Mouse (Mus musculus) kidney, adult 2 months (tissue): ENCODE results near the gene Ndufs6. TPM values are rescaled to one million over a fixed set of nuclear protein-coding genes. Genes with fewer than 3 reads are reported as not detected.

Experiments
- DNase-seq: peaks from one replicate; pipeline ENCODE4 v3.0.0; 2021
- H3K27ac ChIP-seq: fragments of 200-500 bp; 2 replicates; pipeline ENCODE4 v1.5.1; 2012; ENCODE audit warnings: low read depth, low read length, control low read depth, inconsistent platforms; ENCODE audit not compliant: insufficient read depth
- H3K27me3 ChIP-seq: fragments of 200-500 bp; replicated peaks from 2 replicates; pipeline ENCODE4 v1.6.1; 2012; ENCODE audit warnings: mild to moderate bottlenecking, moderate library complexity, low read length, inconsistent platforms; ENCODE audit not compliant: control insufficient read depth, insufficient read depth
- H3K36me3 ChIP-seq: fragments of 200-500 bp; 2 replicates; pipeline ENCODE4 v1.6.1; 2012; ENCODE audit warnings: mild to moderate bottlenecking, moderate library complexity, low read length, inconsistent platforms; ENCODE audit not compliant: control insufficient read depth, insufficient read depth
- H3K4me1 ChIP-seq: fragments of 200-500 bp; 2 replicates; pipeline ENCODE4 v1.6.1; 2011; ENCODE audit warnings: low read length; ENCODE audit not compliant: control insufficient read depth, insufficient read depth
- H3K4me3 ChIP-seq: fragments of 200-500 bp; 2 replicates; pipeline ENCODE4 v1.5.1; 2011; ENCODE audit warnings: mild to moderate bottlenecking, low read depth, low read length, control low read depth; ENCODE audit not compliant: insufficient read depth
- CTCF ChIP-seq: fragments of 200-500 bp; conservative IDR thresholded peaks from 2 replicates; pipeline ENCODE4 v1.5.1; 2011; ENCODE audit warnings: low read depth, mild to moderate bottlenecking, control low read depth, low read length, moderate library complexity, mixed read lengths; ENCODE audit not compliant: insufficient read depth, insufficient read length
- POLR2A ChIP-seq: fragments of 200-500 bp; IDR thresholded peaks from one replicate; pipeline ENCODE4 v1.6.1; 2011; ENCODE audit warnings: low read depth, low read length, control low read depth
- WGBS: fragments of 180-500 bp; shearing (Covaris S2); methylation state at CpG from one replicate; pipeline ENCODE4 v1.1.7; 2018; 5-methylcytosine and 5-hydroxymethylcytosine counted together
- polyA plus RNA-seq: library from polyadenylated mRNA; depleted of rRNA; stranded (reverse); fragments of >200 nt; gene quantifications from 2 replicates; pipeline ENCODE4 v1.2.3, GENCODE M21; 2012

Gene Ndufs6
- polyA plus RNA-seq, 1 experiment: 319 TPM

DNA sequence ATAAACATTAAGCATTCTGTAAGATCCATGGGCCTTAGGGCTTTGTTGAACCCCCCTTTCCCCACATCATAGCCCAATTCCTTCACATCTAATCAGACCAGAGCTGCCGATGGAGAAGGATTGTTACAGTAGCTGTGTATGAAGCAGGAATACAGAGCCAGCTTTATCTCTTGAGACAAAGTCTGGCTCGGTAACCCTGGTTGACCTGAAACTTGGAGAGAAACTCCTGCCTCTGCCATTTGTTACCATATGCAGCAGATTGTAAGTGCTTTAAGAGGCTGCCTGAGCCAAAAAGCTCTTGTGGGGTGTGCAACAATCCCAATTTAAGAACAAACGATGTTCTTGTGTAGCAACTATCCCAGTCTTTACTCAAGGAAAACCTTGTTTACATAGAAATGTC lies 3.4 kb upstream of the Ndufs6 start:
- Histone ChIP-seq H3K27me3 (no peaks in the 10 kb centered on the region), H3K36me3 (no peaks in the 10 kb centered on the region), H3K4me3 (peak overlapping the region; percentile 67), H3K27ac (peak overlapping the region; percentile 79), H3K4me1 (peaks cover 9% of the 10 kb centered on the region; the same call in 1 of the 2 replicates)
- 57% methylated on average over 3 of the region's 3 CpGs for WGBS
- no peak for DNase-seq
- no peak for TF ChIP-seq CTCF
- TF ChIP-seq POLR2A: no peak

DNA sequence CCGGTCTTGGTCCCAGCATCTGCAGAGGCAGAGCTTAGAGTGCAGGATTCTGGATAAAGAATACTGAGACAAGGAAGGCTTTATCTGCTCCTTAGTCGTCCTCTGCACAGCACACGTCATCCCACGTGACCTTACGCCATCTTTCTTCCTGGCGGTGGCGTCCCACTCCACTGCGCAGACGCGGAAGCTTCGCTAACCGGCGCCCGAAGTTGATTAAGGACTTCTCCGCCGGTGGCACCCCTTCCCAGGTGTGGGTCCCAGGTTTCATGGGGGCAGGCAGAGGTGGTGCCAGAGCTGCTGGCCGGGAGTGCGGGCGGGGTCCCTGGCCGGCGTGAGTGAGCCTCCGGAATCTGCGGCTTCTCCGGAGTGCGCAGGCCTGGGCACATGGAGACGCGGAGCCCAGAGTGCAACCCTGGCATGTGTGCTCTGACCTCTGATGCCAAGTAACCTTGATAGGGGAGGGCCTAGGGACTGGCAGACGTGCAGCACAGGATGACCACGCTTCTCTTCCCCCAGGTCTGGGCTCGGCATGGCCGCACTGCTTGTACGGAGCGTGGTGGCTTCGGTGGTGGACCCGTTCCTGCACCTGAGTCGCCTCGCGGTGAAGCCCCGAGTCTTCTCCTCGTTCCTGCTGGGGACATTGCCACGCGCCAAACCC lies 2.6 kb upstream of the Ndufs6 start:
- DNase-seq: peak; percentile 93
- TF ChIP-seq POLR2A: peak; percentile 40
- TF ChIP-seq CTCF: no peak
- no peaks in the 10 kb centered on the region for H3K36me3 ChIP-seq
- no peaks in the 10 kb centered on the region for H3K27me3 ChIP-seq
- H3K4me3 ChIP-seq: peak overlapping the region; percentile 67
- H3K27ac ChIP-seq: peak overlapping the region; percentile 79
- peaks cover 9% of the 10 kb centered on the region; the same call in 1 of the 2 replicates for H3K4me1 ChIP-seq
- under 1% methylated on average over 42 of the region's 42 CpGs for WGBS

DNA sequence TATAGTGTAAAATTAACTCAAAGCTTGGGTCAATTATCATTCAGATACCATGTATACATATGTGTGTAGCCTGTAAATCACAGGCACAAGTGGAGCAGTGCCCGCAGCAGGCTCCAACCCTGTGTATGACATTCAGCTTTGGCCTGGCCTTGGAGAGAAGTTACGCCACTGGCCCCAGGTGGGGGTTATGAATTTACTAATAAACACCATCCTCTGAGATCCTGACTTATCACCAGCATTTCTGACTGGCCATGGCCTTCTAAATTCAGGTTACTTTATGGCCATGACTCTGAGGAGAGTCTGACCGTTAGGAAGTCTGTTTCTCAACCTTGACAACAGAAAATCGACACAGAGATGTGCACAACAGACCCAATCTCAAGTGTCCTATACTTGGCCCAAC lies 4.9 kb downstream of the Ndufs6 start:
- no peak overlapping the region for H3K27ac ChIP-seq
- WGBS: 85% methylated on average over 4 of the region's 4 CpGs
- 0 out of 2 replicates have a peak, but pooled peaks cover 2% of the 10 kb centered on the region for H3K36me3 ChIP-seq

DNA sequence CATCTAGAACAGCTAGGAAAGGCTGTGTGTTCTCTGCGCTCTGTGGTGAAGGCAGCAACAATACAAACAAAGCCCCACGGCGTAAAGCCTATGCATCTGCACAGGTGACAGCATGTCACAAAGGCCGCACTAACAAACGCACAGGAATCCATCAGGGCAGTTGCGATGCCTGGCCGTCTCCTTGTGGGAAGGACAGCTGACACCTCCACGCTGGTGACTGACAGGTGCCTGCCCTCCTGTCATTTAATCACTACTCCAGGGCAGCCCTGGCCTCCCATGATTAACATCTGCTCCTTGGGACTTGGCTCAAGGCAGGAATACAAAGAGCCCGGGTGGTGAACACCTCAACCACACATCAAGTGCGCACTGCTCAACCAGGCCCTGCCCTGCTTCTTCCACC lies 5.7 kb downstream of the Ndufs6 start:
- WGBS: 89% methylated on average over 10 of the region's 10 CpGs
- DNase-seq: no peak
- Histone ChIP-seq H3K4me1 (peaks cover 9% of the 10 kb centered on the region), H3K36me3 (peaks cover 4% of the 10 kb centered on the region; the same call in 1 of the 2 replicates), H3K4me3 (no peak overlapping the region), H3K27ac (no peak overlapping the region), H3K27me3 (no peaks in the 10 kb centered on the region)
- TF ChIP-seq POLR2A (no peak), CTCF (no peak)

More for the DNA sequence above, 4.9 kb downstream of the Ndufs6 start:
- DNase-seq: no peak
- no peak overlapping the region for H3K4me3 ChIP-seq
- peaks cover 9% of the 10 kb centered on the region for H3K4me1 ChIP-seq
- H3K27me3 ChIP-seq: no peaks in the 10 kb centered on the region
- no peak for TF ChIP-seq CTCF
- no peak for TF ChIP-seq POLR2A

GRCm38 (mm10) chr13:73320048-73320447 lies 8.3 kb downstream of the Ndufs6 start:
- H3K27me3 ChIP-seq: no peaks in the 10 kb centered on the region

DNA sequence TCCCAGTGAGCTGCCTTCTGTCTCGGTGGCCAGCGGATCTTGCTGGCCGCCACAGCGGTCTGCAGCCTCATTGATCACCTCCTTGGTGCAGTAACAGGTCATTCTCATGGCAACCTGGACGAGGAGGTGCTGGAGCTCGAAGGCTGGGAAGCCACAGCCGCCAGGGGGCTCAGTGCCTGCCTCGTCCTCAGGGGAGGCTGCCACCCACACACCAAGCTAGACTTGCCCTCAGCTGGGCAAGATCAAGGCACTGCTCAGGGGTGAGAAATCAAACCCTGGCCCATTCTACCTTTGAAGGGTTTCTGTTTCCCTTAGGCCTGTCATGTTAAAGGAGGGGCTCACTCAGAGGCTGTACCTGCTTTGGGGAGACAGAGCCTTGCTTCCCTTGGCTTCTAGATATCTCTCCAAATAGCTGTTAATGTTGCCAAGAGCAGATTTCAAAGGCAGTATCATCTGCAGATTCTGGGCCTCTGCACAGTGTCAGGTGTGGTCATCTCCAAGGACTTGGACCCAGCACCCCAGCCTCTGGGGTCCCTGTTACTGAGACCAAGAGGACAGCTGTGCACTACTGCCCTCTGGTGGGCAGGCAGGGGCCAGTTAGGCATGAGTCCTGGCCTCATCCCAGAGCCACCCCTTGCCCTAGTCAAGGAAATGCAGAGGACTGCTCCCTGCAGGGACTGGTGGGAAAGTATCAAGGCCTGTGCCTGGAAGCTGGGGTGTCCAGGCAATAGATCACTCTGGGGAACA lies 18.0 kb downstream of the Ndufs6 start:
- no peaks in the 10 kb centered on the region for H3K27me3 ChIP-seq
- H3K27ac ChIP-seq: no peak overlapping the region
- H3K36me3 ChIP-seq: no peaks in the 10 kb centered on the region
- WGBS: 11% methylated on average over 8 of the region's 8 CpGs
- peak; percentile 56 for DNase-seq
- H3K4me3 ChIP-seq: no peak overlapping the region
- no peaks in the 10 kb centered on the region for H3K4me1 ChIP-seq
- TF ChIP-seq CTCF (peak; percentile 76), POLR2A (no peak)

More at GRCm38 (mm10) chr13:73320048-73320447, 8.3 kb downstream of the Ndufs6 start:
- peak; percentile 44 for DNase-seq
- Histone ChIP-seq H3K4me1 (peaks cover 9% of the 10 kb centered on the region), H3K4me3 (no peak overlapping the region), H3K36me3 (peaks cover 6% of the 10 kb centered on the region), H3K27ac (no peak overlapping the region)
- TF ChIP-seq POLR2A: no peak
- no peak for TF ChIP-seq CTCF
- WGBS: 71% methylated on average over 4 of the region's 4 CpGs

DNA sequence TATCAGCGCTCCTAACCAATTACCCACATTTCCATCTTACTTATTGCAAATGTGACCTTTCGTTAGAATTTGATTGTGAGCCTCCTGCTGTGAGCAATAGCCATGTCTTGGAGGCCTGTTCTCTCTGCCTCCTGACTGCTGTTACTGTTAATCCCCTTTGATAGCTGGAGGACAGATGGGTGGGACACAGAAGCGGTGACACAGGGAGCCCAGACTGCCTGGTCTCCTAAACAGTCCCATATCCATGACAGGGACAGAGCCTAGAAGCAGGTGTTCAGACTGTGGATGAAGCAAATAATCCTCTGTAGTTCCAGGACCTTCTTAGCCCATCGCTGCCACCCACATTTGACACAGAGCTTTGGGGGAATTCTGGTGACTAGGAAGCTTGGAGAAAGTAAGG lies 21.9 kb downstream of the Ndufs6 start:
- H3K4me1 ChIP-seq: no peaks in the 10 kb centered on the region
- DNase-seq: no peak
- no peak overlapping the region for H3K4me3 ChIP-seq
- H3K27me3 ChIP-seq: no peaks in the 10 kb centered on the region
- TF ChIP-seq CTCF: no peak
- no peaks in the 10 kb centered on the region for H3K36me3 ChIP-seq
- 89% methylated on average over 4 of the region's 4 CpGs for WGBS
- no peak overlapping the region for H3K27ac ChIP-seq
